Mouse (Mus musculus) hindbrain, embryonic 14.5 days (tissue): ENCODE measurements around the gene Scarf2. TPM values are rescaled to one million over a fixed set of nuclear protein-coding genes. Genes with fewer than 3 reads are reported as not detected.

Experiments
- ATAC-seq: fragments of 200-750 bp; cut with Nextera tagmentation; 2 replicates; pipeline ENCODE4 v1.8.0; 2017; ENCODE audit warnings: moderate number of reproducible peaks, mild to moderate bottlenecking, moderate TSS enrichment, moderate library complexity; ENCODE audit not compliant: low FRiP score
- DNase-seq: peaks from one replicate; pipeline ENCODE4 v3.0.0-alpha.2; 2015; ENCODE audit warnings: low spot score
- H3K27ac ChIP-seq: fragments of 300-500 bp; sonication (generic); 2 replicates; pipeline ENCODE4 v1.5.1; 2014; ENCODE audit warnings: mild to moderate bottlenecking, moderate library complexity
- H3K27me3 ChIP-seq: fragments of 300-500 bp; sonication (generic); 2 replicates; pipeline ENCODE4 v1.6.1; 2014; ENCODE audit warnings: mild to moderate bottlenecking, low read length, mixed read lengths; ENCODE audit not compliant: control insufficient read depth, insufficient read depth
- H3K36me3 ChIP-seq: fragments of 300-500 bp; sonication (generic); replicated peaks from 2 replicates; pipeline ENCODE4 v1.6.1; 2014; ENCODE audit not compliant: control insufficient read depth, insufficient read depth
- H3K4me1 ChIP-seq: fragments of 300-500 bp; sonication (generic); replicated peaks from 2 replicates; pipeline ENCODE4 v1.6.1; 2014; ENCODE audit warnings: antibody characterized with exemption, low read length, mixed read lengths; ENCODE audit not compliant: control insufficient read depth, insufficient read depth
- H3K4me2 ChIP-seq: fragments of 300-500 bp; sonication (generic); replicated peaks from 2 replicates; pipeline ENCODE4 v1.6.1; 2014; ENCODE audit warnings: mild to moderate bottlenecking, moderate library complexity
- H3K4me3 ChIP-seq: fragments of 300-500 bp; sonication (generic); replicated peaks from 2 replicates; pipeline ENCODE4 v1.5.1; 2014; ENCODE audit warnings: mild to moderate bottlenecking, low read length
- H3K9ac ChIP-seq: fragments of 300-500 bp; sonication (generic); 2 replicates; pipeline ENCODE4 v1.6.1; 2014
- H3K9me3 ChIP-seq: fragments of 300-500 bp; sonication (generic); 2 replicates; pipeline ENCODE4 v1.6.1; 2016; ENCODE audit warnings: low read length; ENCODE audit not compliant: control insufficient read depth
- WGBS: fragments of 180-500 bp; shearing (Covaris S2); extraction: QIAGEN DNeasy Blood & Tissue Kit; methylation state at CpG from one replicate; pipeline ENCODE4 v1.1.7; 2014; 5-methylcytosine and 5-hydroxymethylcytosine counted together
- polyA plus RNA-seq: library from polyadenylated mRNA; unstranded; fragments of >200 nt; fragmentation: Nextera tagmentation; extraction: Ambion mirVana; gene quantifications from 2 replicates; pipeline ENCODE4 v1.2.1, GENCODE M21; 2014

The Scarf2 gene
- polyA plus RNA-seq, 1 experiment from 2014 or later: 3.4 TPM

DNA sequence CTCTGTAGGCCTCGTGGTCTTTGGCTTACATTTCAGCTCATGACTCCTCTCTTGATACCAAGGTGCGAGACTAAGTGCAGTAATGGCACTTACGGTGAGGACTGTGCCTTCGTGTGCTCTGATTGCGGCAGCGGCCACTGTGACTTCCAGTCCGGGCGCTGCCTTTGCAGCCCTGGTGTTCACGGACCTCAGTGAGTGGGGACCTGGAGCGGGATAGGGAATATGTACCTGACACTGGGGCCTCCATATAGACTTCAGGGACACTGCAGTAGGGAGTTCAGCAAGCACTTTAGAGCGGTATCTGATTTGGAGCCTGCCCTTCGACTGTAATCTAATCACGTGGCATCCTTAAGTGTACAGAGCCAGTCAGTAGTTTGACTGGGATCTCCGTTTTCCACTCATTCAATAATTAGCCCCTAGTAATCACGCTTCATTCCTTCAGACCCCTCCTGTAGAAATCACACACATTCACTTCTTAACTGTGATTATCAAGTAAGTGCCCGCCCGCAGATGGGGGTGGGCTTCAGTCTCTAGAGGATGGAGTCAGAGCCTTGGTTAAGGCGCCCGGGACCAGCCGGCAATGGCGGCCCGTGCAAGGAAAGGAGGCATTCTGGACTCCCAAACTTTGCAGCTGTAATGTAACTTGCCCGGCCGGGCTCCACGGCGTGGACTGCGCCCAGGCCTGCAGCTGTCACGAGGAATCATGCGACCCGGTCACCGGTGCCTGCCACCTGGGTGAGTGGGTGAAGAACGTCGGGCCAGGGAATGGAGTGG lies 6.8 kb downstream of the Scarf2 start:
- peaks cover 78% of the 10 kb centered on the region for H3K27me3 ChIP-seq
- H3K27ac ChIP-seq: no peak overlapping the region
- no peaks in the 10 kb centered on the region for H3K36me3 ChIP-seq
- 0 out of 2 replicates have a peak overlapping the region, but pooled peaks have one; percentile 2 for H3K9ac ChIP-seq
- ATAC-seq (no peak), DNase-seq (no peak)
- peak overlapping the region; percentile 33 for H3K4me3 ChIP-seq
- WGBS: 8% methylated on average over 33 of the region's 33 CpGs
- H3K4me2 ChIP-seq: peak overlapping the region; percentile 64
- no peaks in the 10 kb centered on the region for H3K9me3 ChIP-seq
- H3K4me1 ChIP-seq: peaks cover 37% of the 10 kb centered on the region

DNA sequence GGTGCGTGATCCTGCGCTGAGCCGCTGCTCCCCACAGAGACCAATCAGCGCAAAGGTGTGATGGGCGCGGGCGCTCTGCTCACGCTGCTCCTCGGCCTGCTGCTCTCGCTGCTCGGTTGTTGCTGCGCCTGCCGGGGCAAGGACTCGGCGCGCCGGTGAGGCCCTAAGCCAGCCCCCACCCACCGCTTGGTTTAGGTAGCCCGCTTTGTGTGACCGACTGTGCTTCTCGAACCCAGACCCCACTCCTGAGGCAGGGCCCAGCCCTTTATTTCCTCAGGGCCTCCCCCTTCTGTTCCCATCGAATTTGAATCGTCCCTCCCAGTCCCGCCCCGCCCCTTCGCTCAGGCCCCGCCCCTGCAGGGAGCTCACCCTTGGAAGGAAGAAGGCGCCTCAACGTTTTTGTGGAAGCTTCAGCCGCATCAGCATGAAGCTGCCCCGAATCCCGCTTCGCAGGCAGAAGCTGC lies 7.4 kb downstream of the Scarf2 start:
- peak overlapping the region; percentile 20 for H3K4me3 ChIP-seq
- peaks cover 39% of the 10 kb centered on the region for H3K4me1 ChIP-seq
- H3K27me3 ChIP-seq: peaks cover 71% of the 10 kb centered on the region
- DNase-seq (no peak), ATAC-seq (no peak)
- H3K9ac ChIP-seq: 0 out of 2 replicates have a peak overlapping the region, but pooled peaks have one; percentile 2
- peak overlapping the region; percentile 47 for H3K4me2 ChIP-seq
- no peak overlapping the region for H3K27ac ChIP-seq
- WGBS: 3% methylated on average over 33 of the region's 33 CpGs
- H3K36me3 ChIP-seq: no peaks in the 10 kb centered on the region
- no peaks in the 10 kb centered on the region for H3K9me3 ChIP-seq

DNA sequence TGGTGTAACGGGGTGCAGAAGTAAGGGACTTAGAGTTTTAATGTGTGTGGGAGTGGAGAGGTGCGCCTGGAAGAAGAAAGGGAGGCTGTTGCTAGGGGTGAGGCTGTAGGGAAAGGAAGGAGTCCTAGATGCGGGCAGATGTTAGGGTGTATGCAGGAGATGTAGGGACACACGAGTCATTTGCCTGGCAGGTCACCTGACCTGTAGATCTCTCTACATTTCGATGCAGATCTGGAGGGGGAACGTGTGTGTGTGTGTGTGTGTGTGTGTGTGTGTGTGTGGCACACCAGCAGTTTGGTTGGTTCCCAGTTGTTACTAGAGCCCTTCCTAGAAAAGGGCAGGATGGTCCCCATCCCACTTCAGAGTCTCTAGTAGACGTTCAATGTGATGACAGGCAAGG lies 7.9 kb downstream of the Scarf2 start:
- Histone ChIP-seq H3K27ac (no peak overlapping the region), H3K9ac (no peak overlapping the region), H3K4me1 (peaks cover 44% of the 10 kb centered on the region), H3K36me3 (no peaks in the 10 kb centered on the region), H3K4me2 (peak overlapping the region; percentile 47), H3K9me3 (no peaks in the 10 kb centered on the region), H3K4me3 (peak overlapping the region; percentile 20; the same call in 1 of the 2 replicates), H3K27me3 (peaks cover 66% of the 10 kb centered on the region)
- DNase-seq (no peak), ATAC-seq (no peak)
- WGBS: 11% methylated on average over 7 of the region's 7 CpGs

DNA sequence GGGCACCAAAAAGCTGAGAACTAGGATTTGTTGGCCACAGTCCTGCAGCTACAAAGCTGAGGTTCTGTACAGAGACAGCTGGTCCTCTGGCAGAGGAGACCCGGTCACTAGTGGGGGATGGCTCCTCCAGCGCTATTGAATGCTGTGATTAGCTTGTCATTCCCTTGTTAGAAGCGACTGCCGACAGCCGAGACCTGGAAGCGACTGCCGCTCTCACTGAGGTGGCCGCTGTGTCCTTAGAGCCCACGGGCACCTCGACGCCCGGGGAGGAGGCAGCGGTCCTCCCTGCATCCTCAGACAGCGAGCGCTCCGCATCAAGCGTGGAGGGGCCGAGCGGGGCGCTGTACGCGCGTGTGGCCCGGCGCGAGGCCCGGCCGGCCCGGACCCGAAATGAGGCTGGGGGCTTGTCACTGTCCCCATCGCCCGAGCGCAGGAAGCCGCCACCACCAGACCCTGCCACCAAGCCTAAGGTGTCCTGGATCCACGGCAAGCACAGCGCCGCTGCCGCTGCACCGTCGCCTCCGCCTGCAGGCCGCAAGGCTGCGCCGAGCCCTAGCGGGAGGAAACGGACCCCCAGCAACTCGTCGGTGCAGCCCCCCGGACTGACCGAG lies 9.6 kb downstream of the Scarf2 start:
- 3% methylated on average over 48 of the region's 50 CpGs for WGBS
- Histone ChIP-seq H3K4me1 (peaks cover 47% of the 10 kb centered on the region), H3K4me3 (peak overlapping the region; percentile 67), H3K36me3 (no peaks in the 10 kb centered on the region), H3K27me3 (peaks cover 51% of the 10 kb centered on the region), H3K9me3 (no peaks in the 10 kb centered on the region), H3K9ac (peak overlapping the region; percentile 92), H3K4me2 (peak overlapping the region; percentile 98), H3K27ac (peak overlapping the region; percentile 81)
- DNase-seq (peak; percentile 36), ATAC-seq (peak; percentile 25)

DNA sequence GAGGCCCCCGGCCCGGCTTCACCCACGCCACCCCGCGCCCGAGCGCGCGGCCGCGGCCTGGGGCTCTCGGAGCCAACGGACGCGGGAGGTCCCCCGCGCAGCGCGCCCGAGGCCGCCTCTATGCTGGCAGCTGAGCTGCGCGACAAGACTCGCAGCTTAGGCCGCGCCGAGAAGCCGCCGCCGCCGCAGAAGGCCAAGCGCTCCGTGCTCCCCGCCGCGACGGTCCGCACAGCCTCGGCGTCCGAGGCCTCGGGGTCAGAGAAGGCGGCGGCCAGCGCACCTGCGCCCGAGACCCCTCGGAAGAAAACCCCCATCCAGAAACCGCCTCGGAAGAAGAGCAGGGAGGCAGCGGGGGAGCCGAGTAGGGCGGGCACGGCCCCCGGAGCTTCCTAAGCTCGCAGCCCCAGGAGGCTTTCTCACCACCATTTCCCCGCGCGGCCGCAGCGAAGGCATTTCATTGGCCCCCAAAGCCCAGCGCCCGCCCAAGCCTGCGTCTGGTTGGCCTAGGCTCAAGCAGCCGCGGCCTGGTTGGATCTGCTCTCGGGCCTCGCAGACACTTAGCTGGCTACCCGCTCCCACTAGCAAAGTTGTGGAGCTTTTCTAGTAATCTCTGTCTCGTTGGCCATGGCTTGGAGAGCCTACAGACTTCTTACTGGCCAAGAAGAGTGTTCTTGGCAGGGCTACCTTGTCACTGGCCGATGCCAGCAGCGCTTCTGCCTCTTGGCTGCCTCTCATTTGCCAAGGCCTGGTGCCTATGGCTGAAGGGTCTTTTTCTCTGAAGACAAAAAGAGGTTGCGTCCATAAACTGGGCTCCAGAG lies 10.3 kb downstream of the Scarf2 start:
- H3K27me3 ChIP-seq: peaks cover 46% of the 10 kb centered on the region
- peak overlapping the region; percentile 98 for H3K4me2 ChIP-seq
- H3K4me1 ChIP-seq: peaks cover 45% of the 10 kb centered on the region

DNA sequence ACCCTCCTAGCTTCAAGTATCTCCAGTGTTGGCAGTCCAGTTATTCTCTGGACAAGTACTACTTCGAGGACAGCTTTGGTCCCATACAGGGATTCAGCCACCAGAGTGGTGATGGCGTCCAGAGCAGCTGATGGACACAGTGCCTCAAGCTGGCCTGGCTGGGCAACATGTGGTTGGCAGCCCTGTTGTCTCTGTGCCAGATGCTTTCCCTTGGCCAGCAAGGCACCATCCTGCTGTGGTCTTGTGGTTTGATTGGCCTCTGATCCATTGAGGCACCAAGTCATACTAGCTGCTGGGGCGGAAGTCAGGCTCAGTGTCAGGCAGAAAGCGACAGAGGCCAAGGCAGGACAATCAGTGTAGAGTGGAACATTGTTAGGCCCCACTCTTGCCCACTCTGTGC lies 12.0 kb downstream of the Scarf2 start:
- peaks cover 42% of the 10 kb centered on the region for H3K27me3 ChIP-seq
- no peak for ATAC-seq
- H3K36me3 ChIP-seq: no peaks in the 10 kb centered on the region
- no peak overlapping the region for H3K4me3 ChIP-seq
- no peak for DNase-seq
- H3K27ac ChIP-seq: no peak overlapping the region
- no peak overlapping the region for H3K9ac ChIP-seq
- H3K4me2 ChIP-seq: no peak overlapping the region
- peaks cover 32% of the 10 kb centered on the region for H3K4me1 ChIP-seq
- 83% methylated on average over 4 of the region's 4 CpGs for WGBS
- H3K9me3 ChIP-seq: no peaks in the 10 kb centered on the region

More for the DNA sequence above, 10.3 kb downstream of the Scarf2 start:
- DNase-seq (peak; percentile 88), ATAC-seq (peak; percentile 89)
- Histone ChIP-seq H3K36me3 (no peaks in the 10 kb centered on the region), H3K4me3 (peak overlapping the region; percentile 67), H3K9me3 (no peaks in the 10 kb centered on the region), H3K27ac (peak overlapping the region; percentile 81), H3K9ac (peak overlapping the region; percentile 92)
- WGBS: 1% methylated on average over 69 of the region's 73 CpGs

DNA sequence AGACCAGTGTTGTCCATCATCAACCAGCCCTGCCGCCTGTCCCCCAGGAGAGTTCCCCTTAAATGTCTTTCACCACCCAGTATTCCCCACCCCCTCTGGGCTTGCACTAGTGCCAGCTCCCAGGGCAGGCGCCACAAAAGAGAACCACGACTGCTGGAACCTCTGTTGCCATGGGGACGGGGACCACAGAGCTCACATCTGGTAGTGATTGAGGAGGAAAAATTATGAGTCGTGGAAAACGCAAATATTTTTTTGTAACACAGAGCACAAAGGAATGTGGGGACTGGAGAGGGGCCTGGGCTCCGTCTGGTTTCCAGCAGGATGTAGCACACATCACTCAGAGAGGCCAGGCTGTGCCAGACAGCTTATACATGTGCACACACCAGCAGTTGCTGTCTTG lies 12.6 kb downstream of the Scarf2 start:
- Histone ChIP-seq H3K4me2 (no peak overlapping the region), H3K27ac (peak overlapping the region; percentile 56; the same call in 1 of the 2 replicates), H3K9ac (0 out of 2 replicates have a peak overlapping the region, but pooled peaks have one; percentile 2), H3K4me3 (no peak overlapping the region), H3K4me1 (peaks cover 27% of the 10 kb centered on the region), H3K9me3 (no peaks in the 10 kb centered on the region), H3K36me3 (no peaks in the 10 kb centered on the region), H3K27me3 (peaks cover 40% of the 10 kb centered on the region)
- no peak for ATAC-seq
- WGBS: 19% methylated on average over 7 of the region's 7 CpGs
- DNase-seq: no peak

DNA sequence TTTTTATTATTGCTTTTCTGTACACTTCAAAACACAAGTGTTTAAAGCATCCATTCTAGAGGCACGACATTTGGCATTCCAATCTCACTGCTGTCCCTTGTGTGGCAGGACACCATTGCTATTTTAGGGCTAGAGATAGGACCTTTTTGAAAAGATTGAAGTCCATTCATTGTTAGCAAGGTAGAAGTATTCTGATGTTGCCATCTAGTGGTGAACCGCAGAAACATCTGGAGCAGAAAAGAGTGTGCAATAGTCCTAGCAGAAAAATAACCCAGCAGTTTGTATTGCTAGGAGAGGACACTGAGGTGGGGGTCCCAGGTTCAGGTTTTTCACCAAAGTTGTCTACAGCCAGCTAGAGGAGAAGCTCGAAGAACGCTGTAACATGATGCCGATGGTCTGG lies 15.0 kb downstream of the Scarf2 start:
- no peak overlapping the region for H3K9ac ChIP-seq
- no peak overlapping the region for H3K4me2 ChIP-seq
- H3K27me3 ChIP-seq: peaks cover 28% of the 10 kb centered on the region
- DNase-seq: peak; percentile 74
- no peak for ATAC-seq
- no peak overlapping the region for H3K4me3 ChIP-seq
- H3K4me1 ChIP-seq: peaks cover 15% of the 10 kb centered on the region
- H3K36me3 ChIP-seq: no peaks in the 10 kb centered on the region
- no peak overlapping the region for H3K27ac ChIP-seq
- no peaks in the 10 kb centered on the region for H3K9me3 ChIP-seq
- WGBS: 3% methylated on average over 5 of the region's 5 CpGs

DNA sequence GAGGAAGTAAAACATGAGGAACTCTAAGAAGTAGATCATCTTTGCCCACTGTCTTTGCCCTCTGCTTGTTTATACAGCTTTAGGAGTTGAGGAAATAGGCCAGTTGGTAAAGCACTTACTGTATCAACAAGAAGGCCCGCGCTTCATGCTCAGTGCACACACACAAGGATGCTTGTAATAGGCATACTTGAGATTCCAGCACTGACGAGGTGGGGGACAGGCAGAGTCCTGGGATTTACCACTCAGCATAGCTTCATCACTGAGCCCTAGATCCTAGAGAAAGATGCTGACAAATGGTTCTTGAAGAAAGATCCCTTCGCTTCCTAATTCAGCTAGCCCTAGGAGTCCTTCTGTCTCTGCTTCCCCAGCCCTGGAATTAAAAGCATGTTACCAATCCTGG lies 16.1 kb downstream of the Scarf2 start:
- Histone ChIP-seq H3K9ac (no peak overlapping the region), H3K9me3 (no peaks in the 10 kb centered on the region), H3K27ac (no peak overlapping the region), H3K4me2 (no peak overlapping the region), H3K27me3 (peaks cover 30% of the 10 kb centered on the region), H3K4me3 (no peak overlapping the region), H3K4me1 (peaks cover 10% of the 10 kb centered on the region), H3K36me3 (no peaks in the 10 kb centered on the region)
- DNase-seq (no peak), ATAC-seq (no peak)
- WGBS: 55% methylated on average over 4 of the region's 4 CpGs
